Mouse (Mus musculus) ES-E14 (cell line): ENCODE results near the gene Sf3b2. TPM values are rescaled to one million over a fixed set of nuclear protein-coding genes. Genes with fewer than 3 reads are reported as not detected.

Experiments
- DNase-seq: peaks from one replicate; pipeline ENCODE4 v3.0.0-alpha.2; 2013; ENCODE audit warnings: low read depth, low spot score
- H3K27ac ChIP-seq: 2 replicates; pipeline ENCODE4 v1.5.1; 2012; ENCODE audit warnings: low read depth, mild to moderate bottlenecking, low read length, moderate library complexity, mixed read lengths; ENCODE audit not compliant: poor library complexity, insufficient read depth, severe bottlenecking
- H3K36me3 ChIP-seq: 2 replicates; pipeline ENCODE4 v1.6.1; 2012; ENCODE audit warnings: mild to moderate bottlenecking, low read length, moderate library complexity, mixed read lengths; ENCODE audit not compliant: control insufficient read depth, poor library complexity, insufficient read depth, severe bottlenecking
- H3K4me1 ChIP-seq, 2 experiments: fragments of 150-350 bp in 1 of 2; sonication (generic) in 1 of 2; 2 replicates each; pipeline ENCODE4 v1.6.1; 2012; ENCODE audit warnings: low read length in 2 of 2, mild to moderate bottlenecking in 1 of 2, mixed read lengths in 1 of 2; ENCODE audit not compliant: control insufficient read depth in 2 of 2, insufficient read depth in 2 of 2, poor library complexity in 1 of 2
- H3K4me3 ChIP-seq, 2 experiments: fragments of 150-350 bp in 1 of 2; sonication (generic) in 1 of 2; 2 replicates each; pipeline ENCODE4 v1.5.1; 2012; ENCODE audit warnings: low read length in 2 of 2, low read depth in 1 of 2, mild to moderate bottlenecking in 1 of 2, mixed read lengths in 1 of 2; ENCODE audit not compliant: insufficient read depth in 1 of 2, poor library complexity in 1 of 2, severe bottlenecking in 1 of 2
- H3K9ac ChIP-seq: 2 replicates; pipeline ENCODE4 v1.6.1; 2012; ENCODE audit warnings: low read depth, mild to moderate bottlenecking, low read length, mixed read lengths; ENCODE audit not compliant: poor library complexity, insufficient read depth, severe bottlenecking
- H3K9me3 ChIP-seq: fragments of 150-350 bp; sonication (generic); 2 replicates; pipeline ENCODE4 v1.6.1; 2012; ENCODE audit warnings: low read depth, mild to moderate bottlenecking, low read length; ENCODE audit not compliant: control insufficient read depth, insufficient read depth
- CHD2 ChIP-seq: IDR thresholded peaks from 2 replicates; pipeline ENCODE4 v1.6.1; 2014; ENCODE audit warnings: mild to moderate bottlenecking, low read depth, low read length, inconsistent platforms
- HCFC1 ChIP-seq: IDR thresholded peaks from 2 replicates; pipeline ENCODE4 v1.6.1; 2012; ENCODE audit warnings: low read length, inconsistent platforms, borderline replicate concordance; ENCODE audit not compliant: insufficient read depth
- MAFK ChIP-seq: IDR thresholded peaks from 2 replicates; pipeline ENCODE4 v1.6.1; 2014; ENCODE audit warnings: mild to moderate bottlenecking, low read depth, low read length, inconsistent platforms; ENCODE audit not compliant: insufficient read depth
- ZC3H11A ChIP-seq: IDR thresholded peaks from 2 replicates; pipeline ENCODE4 v1.6.1; 2012; ENCODE audit warnings: low read depth, mild to moderate bottlenecking, inconsistent platforms, low read length, borderline replicate concordance
- ZNF384 ChIP-seq: IDR thresholded peaks from 2 replicates; pipeline ENCODE4 v1.6.1; 2012; ENCODE audit warnings: low read depth, low read length, inconsistent platforms
- in situ Hi-C, 2 experiments: fragments of 600-800 bp; cut with MboI; formaldehyde crosslinking; loops; one replicate each; pipeline ENCODE4 v1.15.1; 2025; ENCODE audit warnings: low sequenced_read_pairs in 2 of 2, inconsistent platforms in 1 of 2; ENCODE audit not compliant: unreplicated experiment in 2 of 2
- total RNA-seq: library from RNA; depleted of rRNA; stranded (reverse); fragments of 300-350 nt; gene quantifications from 2 replicates; pipeline ENCODE4 v1.2.3, GENCODE M21; 2012

Gene Sf3b2
- total RNA-seq, 1 experiment, result 175 TPM

GRCm38 (mm10) chr19:5277140-5277539 is 18.1 kb downstream of the Sf3b2 start:
- in situ Hi-C loops, result no loop called here
- no peak overlapping the region for H3K4me3 ChIP-seq
- no peak for TF ChIP-seq MAFK
- TF ChIP-seq ZC3H11A, result no peak
- TF ChIP-seq ZNF384, result no peak; the same call in 1 of the 2 replicates
- no peak for TF ChIP-seq CHD2
- TF ChIP-seq HCFC1, result no peak
- no peaks in the 10 kb centered on the region for H3K9me3 ChIP-seq
- H3K4me1 ChIP-seq, result peaks cover 0 to 2% of the 10 kb centered on the region in 2 experiments; a peak in 1 of 4 replicates
- H3K27ac ChIP-seq, result no peak overlapping the region
- H3K36me3 ChIP-seq, result peaks cover 42% of the 10 kb centered on the region
- no peak overlapping the region for H3K9ac ChIP-seq
- no peak for DNase-seq

DNA sequence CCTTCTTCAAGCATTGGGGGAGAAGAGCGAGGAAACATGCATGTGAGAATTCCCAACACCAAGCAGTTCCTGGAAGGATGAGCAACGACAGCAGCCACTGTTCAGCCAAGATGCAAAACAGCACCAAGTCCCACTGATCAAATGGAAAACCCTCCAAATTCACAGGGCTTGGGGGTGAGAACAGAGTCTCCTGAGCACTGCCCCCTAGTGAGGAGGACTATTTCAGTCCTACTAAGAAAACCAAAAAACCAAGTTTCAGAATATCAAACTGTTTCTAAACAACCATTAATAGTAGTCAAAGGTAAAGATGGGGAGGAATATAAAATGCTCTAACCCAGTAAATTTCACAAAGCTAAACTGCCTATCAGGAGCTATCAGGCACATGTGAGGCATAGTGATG is 18.7 kb downstream of the Sf3b2 start:
- TF ChIP-seq HCFC1, result no peak
- TF ChIP-seq CHD2, result no peak
- no peak for TF ChIP-seq ZNF384
- no peak for TF ChIP-seq ZC3H11A
- no peak for TF ChIP-seq MAFK
- Histone ChIP-seq H3K36me3 (peaks cover 39% of the 10 kb centered on the region), H3K9me3 (no peaks in the 10 kb centered on the region), H3K4me3 (no peak overlapping the region), H3K27ac (no peak overlapping the region), H3K4me1 (peaks cover 0 to 2% of the 10 kb centered on the region in 2 experiments; a peak in 1 of 4 replicates), H3K9ac (no peak overlapping the region)
- in situ Hi-C loops, result no loop called here
- no peak for DNase-seq

DNA sequence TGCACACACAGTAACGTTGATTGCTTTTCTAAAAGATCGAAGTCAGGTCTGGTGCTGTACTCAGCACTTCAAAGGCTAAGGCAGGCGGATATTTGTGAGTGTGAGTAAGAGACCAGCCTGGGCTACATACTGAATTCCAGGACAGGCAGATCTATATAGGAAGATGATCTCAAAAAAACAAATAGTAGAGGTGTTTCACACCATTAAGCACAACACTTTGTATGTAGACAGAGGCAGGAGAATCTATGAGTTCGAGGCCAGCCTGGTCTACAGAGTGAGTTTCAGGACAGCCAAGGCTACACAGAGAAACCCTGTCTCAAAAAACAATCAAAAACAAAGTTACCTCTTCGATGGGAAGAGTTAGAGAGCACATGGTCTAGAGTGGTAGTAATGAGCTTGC is 19.5 kb downstream of the Sf3b2 start:
- no peak overlapping the region for H3K4me3 ChIP-seq
- H3K27ac ChIP-seq, result no peak overlapping the region
- no peaks in the 10 kb centered on the region for H3K9me3 ChIP-seq
- H3K9ac ChIP-seq, result no peak overlapping the region
- DNase-seq, result no peak
- TF ChIP-seq ZNF384, result no peak
- TF ChIP-seq HCFC1, result no peak
- no peak for TF ChIP-seq MAFK
- no peak for TF ChIP-seq CHD2
- TF ChIP-seq ZC3H11A, result no peak
- in situ Hi-C loops, result no loop called here
- H3K4me1 ChIP-seq, result peaks cover 0 to 2% of the 10 kb centered on the region in 2 experiments; a peak in 1 of 4 replicates
- peaks cover 37% of the 10 kb centered on the region for H3K36me3 ChIP-seq

- in situ Hi-C loops, result no loop called here
- H3K9ac ChIP-seq, result no peak overlapping the region
Observed at GRCm38 (mm10) chr19:5274641-5275040, 20.6 kb downstream of the Sf3b2 start.

GRCm38 (mm10) chr19:5273916-5274315 is 21.3 kb downstream of the Sf3b2 start:
- TF ChIP-seq ZNF384 (no peak), ZC3H11A (no peak)

More at GRCm38 (mm10) chr19:5274641-5275040, 20.6 kb downstream of the Sf3b2 start:
- H3K4me3 ChIP-seq, result no peak overlapping the region
- H3K4me1 ChIP-seq, result peaks cover 0 to 2% of the 10 kb centered on the region in 2 experiments; a peak in 1 of 4 replicates
- no peak overlapping the region for H3K27ac ChIP-seq
- TF ChIP-seq HCFC1, result no peak
- TF ChIP-seq CHD2, result no peak
- no peak for TF ChIP-seq ZNF384
- TF ChIP-seq MAFK, result no peak
- no peak for TF ChIP-seq ZC3H11A
- H3K9me3 ChIP-seq, result no peaks in the 10 kb centered on the region
- peaks cover 34% of the 10 kb centered on the region for H3K36me3 ChIP-seq
- DNase-seq, result no peak

More at GRCm38 (mm10) chr19:5273916-5274315, 21.3 kb downstream of the Sf3b2 start:
- Histone ChIP-seq H3K9me3 (no peaks in the 10 kb centered on the region), H3K36me3 (peaks cover 26% of the 10 kb centered on the region), H3K4me3 (no peak overlapping the region; a peak in 1 of 4 replicates), H3K9ac (no peak overlapping the region), H3K4me1 (peaks cover 0 to 2% of the 10 kb centered on the region in 2 experiments; a peak in 2 of 4 replicates), H3K27ac (no peak overlapping the region; the same call in 1 of the 2 replicates)
- in situ Hi-C loops, result no loop called here
- DNase-seq, result no peak
